Mouse (Mus musculus): ENCODE results near the gene Olfr1564. TPM values are rescaled to one million over a fixed set of nuclear protein-coding genes. Genes with fewer than 3 reads are reported as not detected.

Olfr1564 gene
- polyA plus RNA-seq (2017; shearing (Covaris generic)), result not detected

DNA sequence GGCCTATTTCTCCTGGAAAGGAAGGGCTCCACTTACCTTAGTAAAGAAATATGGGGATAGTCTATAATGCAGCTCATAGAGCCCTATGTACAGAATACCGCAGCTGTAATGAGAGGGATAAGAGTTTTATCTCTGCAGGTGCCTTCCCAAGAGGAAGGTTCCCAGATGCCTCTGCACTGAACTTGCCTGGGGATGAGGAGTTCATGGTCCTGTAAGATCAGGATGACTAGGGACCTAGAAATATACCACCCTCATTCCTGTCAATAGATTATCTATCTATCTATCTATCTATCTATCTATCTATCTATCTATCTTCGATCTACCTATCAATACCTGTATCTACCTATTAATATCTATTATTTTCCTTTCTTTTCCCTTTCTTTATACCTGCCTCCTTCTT is at the start of gene Olfr1564:
Gene Olfr1564 (minus strand): TSS at position 101 of the 400 bp plus-strand sequence.

DNA sequence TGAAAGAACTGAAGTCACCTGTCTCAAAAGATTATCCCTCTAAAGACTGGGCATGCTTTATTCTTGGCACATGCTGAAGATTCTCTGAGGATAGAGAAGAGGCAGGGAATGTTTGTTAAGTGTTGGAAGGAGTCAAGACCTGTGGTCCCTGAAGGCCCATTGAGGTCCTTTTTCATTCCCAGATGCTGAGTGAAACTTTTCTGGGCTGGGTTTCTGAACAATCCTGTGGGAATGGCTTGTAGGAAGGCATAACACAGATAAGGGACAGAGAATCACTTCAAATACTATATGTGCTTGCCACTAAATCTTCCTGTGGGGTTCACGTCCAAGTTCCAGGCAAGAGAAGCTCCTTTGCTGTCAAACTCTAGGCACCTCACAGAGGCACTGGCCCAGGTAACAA is 42.9 kb upstream of the Olfr1564 start, which contains the start of gene Olfr63:
Gene Olfr63 (plus strand): TSS at position 301 of the 400 bp plus-strand sequence.

DNA sequence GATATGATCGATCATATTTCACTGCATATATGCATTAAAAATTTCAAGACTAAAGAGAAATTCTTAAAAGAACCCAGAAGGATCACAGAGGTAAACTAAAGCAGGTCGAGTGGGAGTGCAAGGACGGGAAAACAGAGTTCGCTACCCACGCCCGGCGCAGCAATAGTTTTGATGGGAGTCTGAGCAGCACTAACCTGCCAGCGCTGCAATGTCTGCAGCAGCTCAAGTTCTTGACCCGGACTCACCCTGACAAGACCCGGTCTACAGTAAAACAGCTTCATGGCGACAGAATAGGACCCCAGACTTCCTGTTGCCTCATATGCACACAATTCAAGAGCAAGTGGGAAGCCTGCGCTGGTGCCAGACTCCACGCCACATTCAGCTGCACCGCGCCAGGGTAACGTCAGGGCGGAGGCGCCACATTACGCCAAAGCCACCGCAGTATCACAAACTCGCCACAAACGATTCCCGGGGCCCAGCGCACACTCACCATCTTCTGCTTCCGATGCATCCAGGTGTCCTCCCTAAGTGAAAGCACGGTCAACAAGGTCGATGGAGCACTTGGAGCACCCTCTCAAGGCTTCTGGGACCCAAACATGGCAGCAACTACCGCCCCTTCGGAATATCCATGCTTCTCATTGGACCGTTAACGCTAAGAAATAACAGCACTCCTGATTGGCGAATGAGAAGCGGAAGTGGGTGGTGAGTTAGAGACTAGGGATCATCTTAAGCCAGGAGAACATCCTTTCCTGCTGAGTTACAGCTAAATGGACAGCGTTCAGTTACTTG is 33.2 kb upstream of the Olfr1564 start, which contains the start of gene Zfp955a:
Gene Zfp955a (minus strand): TSS at position 616 of the 789 bp plus-strand sequence.

DNA sequence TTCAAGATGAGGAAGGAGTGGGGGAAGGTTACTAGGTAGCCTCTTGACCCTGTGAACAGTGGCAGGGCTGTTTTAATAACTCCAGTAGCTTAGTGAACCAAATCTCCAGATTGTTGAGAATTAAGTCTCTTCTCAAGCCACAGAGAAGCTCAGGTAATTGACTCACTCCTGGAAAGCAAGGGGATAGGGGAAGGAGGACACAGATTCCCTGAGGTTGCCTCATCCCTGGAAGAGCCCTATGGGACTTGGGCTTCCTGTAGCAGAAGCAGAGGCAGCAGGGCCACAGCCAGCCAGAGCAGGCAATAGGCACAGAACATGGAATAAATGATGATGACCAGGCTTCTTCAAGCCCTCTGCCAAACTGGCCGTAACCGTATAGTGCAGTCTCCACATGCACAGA is 30.5 kb downstream of the Olfr1564 start, which contains the start of gene Olfr239:
Gene Olfr239 (plus strand): TSS at position 301 of the 400 bp plus-strand sequence.

DNA sequence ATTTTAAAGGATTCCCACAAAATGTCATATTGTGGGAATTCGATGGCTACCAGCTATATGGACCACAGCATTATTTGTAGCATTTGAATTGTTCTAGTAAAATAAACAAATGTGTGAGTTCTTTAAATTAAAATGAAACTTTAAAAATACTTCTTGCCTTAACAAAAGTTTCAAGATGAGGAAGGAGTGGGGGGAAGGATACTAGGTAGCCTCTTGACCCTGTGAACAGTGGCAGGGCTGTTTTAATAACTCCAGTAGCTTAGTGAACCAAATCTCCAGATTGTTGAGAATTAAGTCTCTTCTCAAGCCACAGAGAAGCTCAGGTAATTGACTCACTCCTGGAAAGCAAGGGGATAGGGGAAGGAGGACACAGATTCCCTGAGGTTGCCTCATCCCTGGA is 53.3 kb downstream of the Olfr1564 start, which contains the start of gene Olfr55:
Gene Olfr55 (plus strand): TSS at position 301 of the 400 bp plus-strand sequence.

Other genes starting within 250 kb of the Olfr1564 start
- 22.8 TPM for gene Zfp952, start 228.6 kb downstream of the Olfr1564 start, polyA plus RNA-seq (2017; shearing (Covaris generic))
- 7.9 TPM for gene Zfp763, start 188.3 kb downstream of the Olfr1564 start, polyA plus RNA-seq (2017; shearing (Covaris generic))
- not detected for gene 4921501E09Rik, start 153.6 kb downstream of the Olfr1564 start, polyA plus RNA-seq (2017; shearing (Covaris generic))
- gene Zfp563, start 132.4 kb downstream of the Olfr1564 start, polyA plus RNA-seq (2017; shearing (Covaris generic)), result 8.2 TPM
- gene Morc2b, start 82.0 kb downstream of the Olfr1564 start, polyA plus RNA-seq (2017; shearing (Covaris generic)), result not detected
- not detected for gene Olfr55, start 53.2 kb downstream of the Olfr1564 start, polyA plus RNA-seq (2017; shearing (Covaris generic))
- gene Olfr239, start 30.4 kb downstream of the Olfr1564 start, polyA plus RNA-seq (2017; shearing (Covaris generic)), result not detected
- 18.7 TPM for gene Zfp955a, start 33.5 kb upstream of the Olfr1564 start, polyA plus RNA-seq (2017; shearing (Covaris generic))
- 0.04 TPM for gene Olfr63, start 43.0 kb upstream of the Olfr1564 start, polyA plus RNA-seq (2017; shearing (Covaris generic))
- 12.8 TPM for gene Zfp955b, start 67.9 kb upstream of the Olfr1564 start, polyA plus RNA-seq (2017; shearing (Covaris generic))
- 9.8 TPM for gene Zfp81, start 137.2 kb upstream of the Olfr1564 start, polyA plus RNA-seq (2017; shearing (Covaris generic))
- gene Zfp101, start 173.0 kb upstream of the Olfr1564 start, polyA plus RNA-seq (2017; shearing (Covaris generic)), result 7.7 TPM
- not detected for gene Actl9, start 211.2 kb upstream of the Olfr1564 start, polyA plus RNA-seq (2017; shearing (Covaris generic))